Mouse (Mus musculus) lung, postnatal 0 days (tissue): ENCODE measurements around the gene Rgs11.

Source experiments
- CTCF ChIP-seq: IDR thresholded peaks from 2 replicates; pipeline ENCODE4 v1.5.1; 2016; ENCODE audit warnings: antibody characterized with exemption, mild to moderate bottlenecking
- EP300 ChIP-seq: IDR thresholded peaks from 2 replicates; pipeline ENCODE4 v1.6.1; 2016; ENCODE audit warnings: antibody characterized with exemption, mild to moderate bottlenecking, control low read depth

- no peak for TF ChIP-seq CTCF
- no peak for TF ChIP-seq EP300
Measured at GRCm38 (mm10) chr17:26237667-26238066, 34.9 kb downstream of the Rgs11 start.
